Mouse (Mus musculus) brown adipose tissue, adult 24 weeks (tissue): ENCODE measurements around the gene C530008M17Rik. TPM values are rescaled to one million over a fixed set of nuclear protein-coding genes. Genes with fewer than 3 reads are reported as not detected.

Experiments used
- H3K27ac ChIP-seq: fragments of 200-500 bp; replicated peaks from 2 replicates; pipeline ENCODE4 v1.5.1; 2012; ENCODE audit warnings: low read depth, mild to moderate bottlenecking, low read length
- H3K4me1 ChIP-seq: fragments of 200-500 bp; 2 replicates; pipeline ENCODE4 v1.6.1; 2012; ENCODE audit warnings: low read length, mixed read lengths; ENCODE audit not compliant: control insufficient read depth, insufficient read depth, insufficient read length
- H3K4me3 ChIP-seq: fragments of 200-500 bp; 2 replicates; pipeline ENCODE4 v1.5.1; 2012; ENCODE audit warnings: low read depth, mild to moderate bottlenecking, low read length, moderate library complexity; ENCODE audit not compliant: insufficient read depth
- polyA plus RNA-seq: library from polyadenylated mRNA; stranded (reverse); fragments of >200 nt; gene quantifications from 2 replicates; pipeline ENCODE4 v1.2.4, GENCODE M21; 2012; ENCODE audit not compliant: missing spikeins, insufficient read depth, insufficient read length

The C530008M17Rik gene
- polyA plus RNA-seq, 1 experiment = not detected

DNA sequence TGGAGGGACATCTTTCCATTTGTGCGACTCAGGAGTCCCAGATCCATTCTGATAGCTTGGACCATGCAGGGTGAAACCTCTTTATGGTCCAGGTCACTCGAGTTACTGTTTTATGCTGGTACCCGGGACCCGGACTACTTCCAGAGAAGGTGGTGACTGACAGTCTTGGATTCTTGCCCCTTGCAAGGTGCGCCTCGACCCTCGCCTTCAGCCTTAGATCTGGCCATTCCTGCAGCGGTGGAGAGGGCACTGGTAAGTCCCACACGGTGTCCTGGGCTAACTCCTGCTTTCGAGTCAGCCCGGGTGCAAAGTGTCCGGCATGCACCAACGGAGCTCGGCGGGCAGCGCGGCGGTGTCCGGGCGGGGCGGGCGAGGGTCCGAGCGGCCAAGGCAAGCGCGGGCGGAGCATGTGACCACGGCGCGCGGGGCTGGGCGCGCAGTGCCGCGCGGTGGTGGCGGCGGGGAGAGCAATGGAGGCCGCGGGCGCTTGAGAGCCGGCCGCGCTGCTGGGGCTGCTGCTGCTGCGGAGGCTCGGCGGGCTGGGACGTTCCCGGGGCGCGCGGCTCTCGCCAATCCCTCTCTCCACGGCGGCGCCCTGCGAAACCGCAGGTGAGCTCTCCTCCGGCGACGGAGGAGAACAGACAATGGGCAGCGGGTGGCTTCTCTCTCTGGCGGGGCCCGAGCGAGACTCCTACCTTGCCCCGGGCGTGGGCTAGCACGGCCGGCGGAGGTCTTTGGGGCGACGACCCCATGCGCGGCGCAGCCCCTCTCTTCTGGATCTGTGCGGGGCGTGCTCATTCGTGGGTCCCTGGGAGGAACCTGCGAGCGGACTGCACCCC lies 1.2 kb downstream of the C530008M17Rik start:
- Histone ChIP-seq H3K4me3 (peak overlapping the region; percentile 47), H3K27ac (no peak overlapping the region), H3K4me1 (peaks cover 4% of the 10 kb centered on the region; the same call in 1 of the 2 replicates)

DNA sequence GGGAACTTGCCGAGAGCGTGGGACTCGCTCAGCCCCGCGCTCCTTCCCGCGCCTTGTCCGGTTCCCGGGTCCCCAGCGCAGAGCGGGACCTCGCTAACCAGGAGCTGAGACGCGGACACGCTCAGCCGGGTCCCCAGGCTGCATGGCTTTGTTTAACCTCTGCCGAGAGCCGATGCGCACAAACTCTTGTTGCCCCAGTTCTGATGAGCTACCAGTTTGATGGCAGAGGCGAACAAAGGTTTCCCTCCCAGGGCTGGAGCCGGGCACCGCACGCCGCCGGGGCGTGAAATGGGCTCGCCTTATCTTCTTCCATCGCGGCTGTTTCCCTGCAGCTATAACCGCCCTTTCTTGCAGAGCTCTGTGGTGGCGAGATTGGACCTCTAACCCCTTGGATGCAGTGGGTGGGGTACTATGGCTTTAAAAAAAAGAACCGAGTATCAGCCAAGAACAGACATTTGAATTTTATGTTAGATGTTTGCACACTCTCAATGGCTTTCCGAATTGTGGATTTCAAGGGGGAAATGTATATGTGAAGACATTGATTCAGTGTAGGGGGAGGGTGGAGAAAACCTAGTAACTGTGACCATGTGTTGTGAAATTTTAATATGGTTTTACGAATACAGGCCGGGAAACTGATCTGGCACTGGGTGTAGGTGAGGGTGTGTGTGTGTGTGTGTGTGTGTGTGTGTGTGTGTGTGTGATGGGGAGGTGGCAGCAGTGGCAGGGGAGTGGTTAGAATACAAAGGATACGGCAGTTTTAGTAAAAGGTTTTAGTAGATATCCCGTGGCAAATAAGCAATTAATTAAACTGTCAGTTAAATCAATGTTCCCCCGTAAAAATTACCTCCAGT lies 2.0 kb downstream of the C530008M17Rik start:
- Histone ChIP-seq H3K4me3 (peak overlapping the region; percentile 47), H3K4me1 (peaks cover 4% of the 10 kb centered on the region; the same call in 1 of the 2 replicates), H3K27ac (no peak overlapping the region)

GRCm38 (mm10) chr5:76659958-76660635 lies 3.8 kb downstream of the C530008M17Rik start:
- H3K27ac ChIP-seq = no peak overlapping the region
- H3K4me3 ChIP-seq = no peak overlapping the region
- peaks cover 4% of the 10 kb centered on the region; the same call in 1 of the 2 replicates for H3K4me1 ChIP-seq

- Histone ChIP-seq H3K4me1 (peaks cover 4% of the 10 kb centered on the region; the same call in 1 of the 2 replicates), H3K27ac (no peak overlapping the region), H3K4me3 (no peak overlapping the region)
These were observed 5.0 kb downstream of the C530008M17Rik start for GRCm38 (mm10) chr5:76661310-76661709.

DNA sequence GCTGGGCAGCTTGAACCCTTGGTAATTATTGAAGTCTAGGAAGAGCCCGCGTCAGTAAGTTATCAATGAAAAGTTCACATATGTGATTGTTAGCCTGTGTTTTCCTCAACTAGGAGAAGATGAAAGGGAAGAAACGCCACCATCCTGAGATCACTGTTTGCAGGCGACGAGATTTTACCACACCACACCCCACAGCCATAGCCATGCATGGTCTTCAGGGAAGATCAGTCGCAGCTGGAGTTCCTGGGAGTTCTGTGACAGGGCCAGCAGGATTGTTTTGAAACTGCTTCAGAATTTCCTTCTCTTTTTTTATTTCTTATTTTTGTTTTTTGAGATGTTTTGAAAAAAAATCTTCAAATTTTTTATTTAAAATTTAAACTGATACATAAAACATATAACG lies 8.6 kb downstream of the C530008M17Rik start:
- H3K4me1 ChIP-seq = no peaks in the 10 kb centered on the region
- no peak overlapping the region for H3K27ac ChIP-seq
- no peak overlapping the region for H3K4me3 ChIP-seq

DNA sequence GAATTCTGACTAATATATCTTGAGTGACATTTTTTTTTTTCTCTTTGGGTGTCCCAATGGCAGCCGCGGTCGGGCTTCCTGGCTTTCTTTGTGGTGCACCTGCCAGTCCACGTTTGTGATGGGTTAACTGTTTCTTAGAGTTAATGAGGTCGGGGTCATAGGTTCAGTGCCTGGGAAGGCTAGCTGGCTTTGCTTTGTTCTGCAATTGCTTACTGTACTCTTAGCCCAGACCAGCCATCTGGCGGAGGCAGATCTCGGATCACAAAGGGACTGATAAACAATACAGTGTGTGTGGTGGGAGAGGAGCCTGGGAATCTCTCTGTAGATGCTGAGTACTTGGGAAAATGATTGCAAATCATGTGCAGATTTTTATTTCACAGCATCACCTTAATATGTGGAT lies 9.1 kb downstream of the C530008M17Rik start:
- H3K27ac ChIP-seq = no peak overlapping the region
- H3K4me1 ChIP-seq = no peaks in the 10 kb centered on the region
- H3K4me3 ChIP-seq = no peak overlapping the region

DNA sequence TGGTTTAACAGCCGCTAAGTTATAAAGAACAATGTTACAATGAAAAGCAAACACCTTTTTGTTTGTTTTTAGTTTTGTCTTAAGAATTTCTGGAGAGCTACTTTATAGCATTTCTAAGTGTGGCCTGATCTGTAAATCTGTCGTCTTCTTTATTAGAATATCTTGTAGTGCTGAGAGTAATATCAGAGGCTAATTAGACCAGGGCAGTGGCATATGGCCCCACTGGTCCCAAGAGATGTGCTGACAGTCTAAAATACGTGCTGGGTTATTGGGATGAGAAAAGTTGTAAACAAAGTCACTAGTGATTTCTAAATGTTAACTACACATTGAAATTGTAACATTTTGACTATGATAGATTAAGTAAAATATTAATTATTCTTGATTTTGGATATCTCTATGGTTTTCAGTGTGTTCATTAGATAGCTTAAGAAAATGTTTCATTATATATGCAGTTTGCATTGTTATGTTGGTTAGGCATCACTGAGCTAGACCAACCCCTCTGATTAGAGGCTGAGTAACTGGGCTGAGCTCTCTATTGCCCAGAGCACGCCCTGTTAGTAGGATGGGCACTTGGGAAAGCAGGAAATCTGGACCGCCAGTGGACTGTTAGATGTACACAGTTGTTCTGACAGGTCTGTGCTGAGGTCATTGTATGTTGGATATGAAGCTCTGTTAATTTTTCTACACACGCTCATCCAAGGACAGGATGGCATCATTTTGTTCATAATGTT lies 9.9 kb downstream of the C530008M17Rik start:
- Histone ChIP-seq H3K4me3 (no peak overlapping the region), H3K4me1 (no peaks in the 10 kb centered on the region), H3K27ac (no peak overlapping the region)

GRCm38 (mm10) chr5:76668118-76668517 lies 11.8 kb downstream of the C530008M17Rik start:
- no peak overlapping the region for H3K27ac ChIP-seq

GRCm38 (mm10) chr5:76668547-76668946 lies 12.2 kb downstream of the C530008M17Rik start:
- Histone ChIP-seq H3K4me3 (no peak overlapping the region), H3K27ac (no peak overlapping the region), H3K4me1 (no peaks in the 10 kb centered on the region)

More at GRCm38 (mm10) chr5:76668118-76668517, 11.8 kb downstream of the C530008M17Rik start:
- H3K4me3 ChIP-seq = no peak overlapping the region
- H3K4me1 ChIP-seq = no peaks in the 10 kb centered on the region

DNA sequence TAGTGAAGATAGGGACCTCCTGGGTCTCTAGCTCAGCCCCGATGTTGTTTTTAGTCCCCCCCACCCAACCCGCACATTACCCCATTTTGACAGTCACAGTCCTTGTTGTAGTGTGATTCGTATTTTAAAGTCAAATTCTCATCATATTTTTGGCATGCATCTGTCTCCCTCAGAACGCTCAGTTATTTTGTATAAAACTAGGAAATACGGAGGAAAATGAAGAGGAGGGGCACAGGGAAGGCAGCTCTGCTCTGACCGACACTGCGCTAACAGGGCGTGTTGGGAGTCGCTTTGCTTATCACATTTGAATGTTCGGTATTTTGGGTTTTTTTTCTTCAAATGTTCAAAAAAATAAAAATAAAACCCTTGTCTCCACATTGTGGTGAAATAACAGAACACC lies 13.9 kb downstream of the C530008M17Rik start:
- no peak overlapping the region for H3K4me3 ChIP-seq
- no peak overlapping the region for H3K27ac ChIP-seq
- no peaks in the 10 kb centered on the region for H3K4me1 ChIP-seq

GRCm38 (mm10) chr5:76674022-76674653 lies 17.8 kb downstream of the C530008M17Rik start:
- Histone ChIP-seq H3K27ac (no peak overlapping the region), H3K4me3 (no peak overlapping the region), H3K4me1 (no peaks in the 10 kb centered on the region)

- Histone ChIP-seq H3K4me1 (no peaks in the 10 kb centered on the region), H3K27ac (no peak overlapping the region), H3K4me3 (no peak overlapping the region)
These were observed 19.1 kb downstream of the C530008M17Rik start for GRCm38 (mm10) chr5:76675369-76675768.

DNA sequence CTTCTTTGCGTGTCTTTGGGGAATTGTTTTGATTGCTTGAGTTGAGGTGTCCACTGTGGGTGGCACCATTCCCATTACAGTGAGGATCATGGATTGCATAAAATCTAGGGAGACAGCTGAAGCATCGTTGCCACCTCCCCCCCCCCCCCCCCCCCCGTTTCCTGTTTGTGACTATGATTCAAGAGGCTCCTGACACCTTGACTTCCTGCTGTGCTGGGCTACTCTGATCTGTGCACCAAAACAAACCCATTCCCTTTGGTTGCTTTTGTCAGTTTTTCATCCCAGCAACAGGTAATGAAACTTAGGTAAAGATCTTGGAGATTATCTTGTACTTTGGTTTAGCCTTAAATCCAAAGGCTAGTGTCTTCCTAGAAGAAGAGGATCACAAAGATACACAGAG lies 24.6 kb downstream of the C530008M17Rik start:
- no peak overlapping the region for H3K27ac ChIP-seq
- no peaks in the 10 kb centered on the region for H3K4me1 ChIP-seq
- H3K4me3 ChIP-seq = no peak overlapping the region
